Mouse (Mus musculus): ENCODE measurements around the gene Fam186a. TPM values are rescaled to one million over a fixed set of nuclear protein-coding genes. Genes with fewer than 3 reads are reported as not detected.

The Fam186a gene
- total RNA-seq, 4 experiments from 2014 or later, result 0.08 to 0.50 (median 0.15) TPM

DNA sequence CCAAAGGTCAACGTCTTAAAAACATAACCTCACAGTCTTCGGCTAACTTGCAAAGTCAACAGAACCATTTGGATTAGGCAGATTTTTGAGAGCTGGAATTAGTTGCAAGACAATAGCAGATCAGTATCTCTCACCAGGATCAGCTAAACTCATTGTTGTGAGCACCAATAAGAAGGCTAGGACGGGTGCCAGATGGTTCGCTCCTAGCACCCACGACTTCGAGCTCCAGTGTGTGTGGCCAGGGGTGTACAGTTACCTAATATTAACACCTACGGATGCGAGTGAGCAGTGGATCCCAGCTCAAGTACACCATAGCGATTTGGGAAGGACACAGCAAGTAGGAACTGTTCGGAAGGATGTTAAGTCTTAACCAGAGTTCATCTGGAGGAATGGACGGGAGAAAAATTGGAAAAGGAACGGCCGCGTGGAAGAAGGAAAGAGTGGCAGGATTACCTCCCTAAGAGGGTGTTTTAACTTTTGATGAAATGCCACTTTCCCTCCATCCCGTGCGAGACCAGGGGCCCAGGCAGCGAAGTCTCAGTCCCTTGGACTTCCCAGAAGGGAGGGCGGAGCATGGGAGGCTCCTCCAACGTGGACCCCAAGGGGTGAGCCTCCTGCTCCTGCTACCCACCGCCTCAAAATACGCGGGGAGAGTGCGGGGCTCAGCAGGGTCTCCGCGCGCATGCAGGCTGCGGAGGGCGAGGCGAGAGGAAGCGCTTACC, 92.1 kb downstream of the Fam186a start:
- no peak for DNase-seq (ENCODE audit: low spot score)

DNA sequence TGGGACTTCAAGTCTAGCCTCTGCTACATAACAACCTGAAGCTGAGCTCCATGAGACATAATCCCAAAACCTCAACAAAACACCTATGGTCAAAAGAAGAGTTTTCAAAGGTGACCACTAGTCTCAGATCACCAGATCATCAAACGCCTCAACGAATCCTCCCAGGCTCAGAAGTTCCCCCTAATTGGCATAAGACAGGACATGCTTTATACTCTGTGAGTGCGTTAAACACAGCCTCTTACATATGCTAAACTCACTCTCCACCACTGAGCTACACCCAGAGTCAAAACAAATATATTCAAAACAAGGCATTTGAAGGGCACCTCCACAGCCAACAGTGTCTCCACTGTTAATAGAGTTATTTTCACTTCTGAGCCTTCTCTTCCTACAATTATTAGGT, 94.3 kb downstream of the Fam186a start:
- no peak for DNase-seq (ENCODE audit: low spot score)

Other genes starting within 250 kb of the Fam186a start
- gene Gpd1, start 249.5 kb downstream of the Fam186a start, total RNA-seq (2022), result 10 to 100 TPM; 38.6 to 59.0 (median 49.5) TPM
- 100 to 1,000 TPM; 240 to 284 (median 258) TPM for gene Cox14, start 241.4 kb downstream of the Fam186a start, total RNA-seq (2022)
- 10 to 100 TPM; 17.8 to 23.6 (median 18.1) TPM for gene Cers5, start 194.2 kb downstream of the Fam186a start, total RNA-seq (2022)
- gene Lima1, start 91.6 kb downstream of the Fam186a start, total RNA-seq (2022), result 10 to 100 TPM; 17.6 to 21.7 (median 20.4) TPM
- 10 to 100 TPM; 41.2 to 61.1 (median 53.9) TPM for gene Larp4, start 3.0 kb upstream of the Fam186a start, total RNA-seq (2022)
- 10 to 100 TPM; 19.1 to 25.3 (median 21.9) TPM for gene Dip2b, start 71.6 kb upstream of the Fam186a start, total RNA-seq (2022)